Mouse (Mus musculus): ENCODE measurements at regions not wholly inside any gene's neighbourhood (a gene's known extent, or its start where the extent isn't known, plus 50 kb on each side); places are given as distances from the start of the nearest gene placed in this dataset.

DNA sequence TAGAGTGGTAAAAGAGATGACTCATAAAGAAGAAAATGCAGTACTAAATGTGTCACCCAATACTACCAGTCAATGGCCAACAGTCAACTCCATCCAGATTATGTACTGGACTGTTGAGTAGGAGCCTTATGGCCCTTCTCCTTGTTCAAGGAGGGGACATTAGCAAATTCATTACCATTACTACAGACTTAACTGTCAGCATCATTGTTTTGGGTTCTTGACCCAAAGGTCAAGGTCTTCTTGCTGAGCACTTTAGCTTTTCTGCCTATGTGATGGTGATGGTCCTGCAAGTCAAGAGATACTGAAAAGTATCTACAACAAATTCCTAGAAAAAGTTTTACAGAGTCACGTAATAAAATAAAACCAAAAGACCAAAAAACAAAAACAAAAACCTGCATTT is 1251.4 kb downstream of the Gm37988 start:
- no peak for DNase-seq (ENCODE audit: low spot score in 2 of 2)

DNA sequence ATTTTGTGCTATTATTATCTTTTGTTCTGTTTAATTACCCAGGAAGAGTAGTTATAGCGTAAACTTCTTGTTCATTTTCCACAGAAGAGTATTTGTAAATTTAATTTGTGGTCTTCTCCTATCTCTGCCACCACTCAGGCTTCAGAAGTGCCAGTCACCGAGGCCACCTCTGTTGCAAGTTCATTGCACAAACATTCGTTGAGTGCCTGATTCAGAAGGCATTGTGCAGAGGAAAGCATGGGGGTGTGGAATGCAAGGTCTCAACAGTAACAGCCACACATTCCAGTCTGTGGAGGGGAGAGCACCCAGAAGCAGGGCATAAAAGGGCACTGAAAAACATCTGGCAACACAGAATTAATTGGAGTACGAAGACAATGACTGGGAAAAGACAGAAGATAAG is 1268.9 kb downstream of the Gm37988 start:
- no peak for DNase-seq (ENCODE audit: low spot score in 2 of 2)

DNA sequence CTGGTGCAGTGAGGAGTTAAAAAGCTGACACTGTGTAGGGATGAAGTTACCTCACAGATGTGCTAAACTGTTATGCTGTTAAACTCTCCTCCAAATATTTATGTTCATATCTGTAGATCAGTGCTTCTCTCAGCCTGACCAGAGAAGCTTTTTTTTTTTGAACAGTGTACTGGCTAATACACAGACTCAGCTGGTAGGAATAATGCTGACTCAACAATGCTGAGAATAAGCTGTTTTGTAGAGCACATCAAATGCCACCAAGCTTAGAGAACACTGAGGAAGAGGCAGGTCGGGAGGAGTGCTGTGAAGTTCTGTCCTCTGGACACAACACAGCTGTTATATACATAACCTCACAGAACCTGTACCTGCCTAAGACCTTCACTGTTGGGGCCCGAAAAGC is 1274.2 kb downstream of the Gm37988 start:
- DNase-seq (ENCODE audit: low spot score in 2 of 2), result no peak

DNA sequence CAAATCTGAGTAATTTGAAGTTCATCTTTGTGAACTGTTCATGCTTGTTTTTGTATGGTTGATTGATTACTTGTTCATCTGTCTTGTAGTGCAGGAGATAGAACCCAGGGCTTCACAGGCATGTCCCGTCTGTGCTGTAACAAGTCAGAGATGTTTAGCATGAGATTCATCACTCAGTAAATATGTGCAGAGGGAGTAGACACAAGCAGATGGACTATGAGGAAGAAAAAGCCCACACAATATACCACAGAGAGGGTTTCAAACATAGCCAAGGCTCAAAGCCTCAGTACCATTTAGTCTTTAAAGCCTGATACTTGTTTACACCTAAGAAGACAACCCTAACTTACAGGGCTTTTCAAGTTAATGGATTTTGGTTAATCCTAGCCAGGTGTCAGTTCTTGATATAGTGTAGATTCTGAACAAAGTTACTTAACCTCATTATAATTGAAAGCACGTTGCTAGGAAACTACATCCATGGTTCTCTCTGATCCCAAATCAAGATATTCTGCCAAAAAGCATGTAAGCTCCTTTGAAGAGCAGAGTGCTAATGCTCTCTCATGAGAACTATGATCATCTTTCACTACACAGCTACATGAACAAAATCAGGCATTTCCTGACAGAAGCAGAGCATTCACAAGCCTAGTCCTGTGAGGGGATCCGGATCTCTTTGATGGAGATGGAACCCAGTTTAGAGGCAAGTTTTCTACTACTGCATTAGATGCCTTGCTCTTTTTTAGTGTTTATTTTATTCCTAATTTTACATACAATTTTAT is 1286.7 kb downstream of the Gm37988 start:
- DNase-seq (ENCODE audit: low spot score in 2 of 2), result peak in 1 of 2 experiments; percentile 1

DNA sequence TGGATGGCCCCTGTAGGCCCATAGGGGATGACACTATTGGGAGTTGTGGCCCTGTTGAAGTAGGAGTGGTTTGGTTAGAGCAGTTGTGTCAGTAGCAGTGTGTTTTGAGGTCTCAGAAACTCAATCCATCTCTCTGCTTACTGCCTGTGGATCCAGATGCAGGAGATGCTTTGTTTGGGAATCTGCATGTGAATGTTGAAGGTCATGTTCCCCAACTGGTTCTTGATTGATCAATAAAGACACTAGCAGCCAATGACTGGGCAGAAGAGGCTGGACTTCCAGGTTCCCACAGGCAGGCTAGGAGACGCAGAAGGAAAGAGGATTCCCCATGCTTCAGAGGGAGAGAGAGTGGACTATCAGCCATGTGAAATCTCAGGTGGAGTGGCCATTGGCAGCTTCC is 1309.9 kb downstream of the Gm37988 start:
- DNase-seq (ENCODE audit: low spot score in 2 of 2), result no peak

GRCm38 (mm10) chr1:6135066-6135465 is 1327.4 kb downstream of the Gm37988 start:
- peak; percentile 6 to 52 for DNase-seq (ENCODE audit: low spot score in 2 of 2)

- DNase-seq (ENCODE audit: low spot score in 2 of 2), result no peak
Observed at GRCm38 (mm10) chr1:6140245-6140644, 1332.6 kb downstream of the Gm37988 start.

DNA sequence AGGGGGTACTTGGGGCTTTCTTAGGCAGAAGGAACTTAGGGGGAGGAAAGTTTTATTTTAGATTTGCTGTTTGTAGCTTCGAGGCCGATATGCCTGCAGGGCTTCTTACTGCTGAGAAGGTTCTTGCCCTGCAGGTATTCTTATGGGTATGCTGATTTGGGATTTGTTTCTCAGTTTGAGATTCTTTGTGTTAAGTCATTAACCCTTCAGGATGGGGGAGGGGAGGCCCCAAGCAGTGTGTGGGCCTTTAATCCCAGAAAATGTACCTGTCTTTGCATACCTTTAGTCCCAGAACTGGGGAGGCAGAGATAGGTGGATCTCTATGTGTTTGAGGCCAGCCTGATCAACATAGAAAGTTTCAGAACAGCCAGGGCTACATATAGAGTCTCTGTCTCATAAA is 1335.1 kb downstream of the Gm37988 start:
- DNase-seq (ENCODE audit: low spot score in 2 of 2), result no peak

DNA sequence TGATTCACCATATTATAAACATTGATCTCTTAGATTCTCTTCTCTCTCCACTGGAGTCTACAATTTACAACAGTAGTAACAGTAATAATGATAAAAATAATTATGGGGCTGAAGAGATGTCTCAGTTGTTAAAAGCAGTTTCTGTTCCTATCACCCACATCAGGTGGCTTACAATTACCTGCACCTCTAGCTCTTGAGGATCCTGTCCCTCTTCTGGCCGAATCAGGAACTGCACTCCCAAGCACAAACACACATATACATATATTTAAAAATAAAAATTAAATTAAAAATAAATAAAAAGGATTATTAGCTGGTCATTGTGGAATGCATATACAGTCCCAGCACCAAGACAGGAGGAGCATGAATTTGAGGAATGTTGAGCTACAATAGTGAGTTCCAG is 1336.2 kb downstream of the Gm37988 start:
- DNase-seq (ENCODE audit: low spot score in 2 of 2), result no peak

GRCm38 (mm10) chr1:6152436-6152835 is 1344.7 kb downstream of the Gm37988 start:
- peak; percentile 13 to 15 for DNase-seq (ENCODE audit: low spot score in 2 of 2)

All from frontal cortex, postnatal 36 days (tissue).